Mouse (Mus musculus): ENCODE data around the gene Hmcn2.

Gene Hmcn2

GRCm38 (mm10) chr2:31304801-31305665 lies 9.2 kb upstream of the Hmcn2 start:
- peak; percentile 94 for DNase-seq (ENCODE audit: low read depth, low spot score)

- DNase-seq (ENCODE audit: low read depth, low spot score) = peak; percentile 63
Measured at GRCm38 (mm10) chr2:31305684-31306083, 8.5 kb upstream of the Hmcn2 start.

GRCm38 (mm10) chr2:31308257-31308656 lies 6.0 kb upstream of the Hmcn2 start:
- DNase-seq (ENCODE audit: low read depth, low spot score) = peak; percentile 69

GRCm38 (mm10) chr2:31309549-31309948 lies 4.7 kb upstream of the Hmcn2 start:
- DNase-seq (ENCODE audit: low read depth, low spot score) = peak; percentile 28

- no peak for DNase-seq (ENCODE audit: low read depth, low spot score)
Measured at GRCm38 (mm10) chr2:31318162-31318561, 3.9 kb downstream of the Hmcn2 start.

- DNase-seq (ENCODE audit: low read depth, low spot score) = no peak
Measured at GRCm38 (mm10) chr2:31319200-31319599, 5.0 kb downstream of the Hmcn2 start.

- no peak for DNase-seq (ENCODE audit: low read depth, low spot score)
Measured at GRCm38 (mm10) chr2:31327186-31327585, 13.0 kb downstream of the Hmcn2 start.

- DNase-seq (ENCODE audit: low read depth, low spot score) = no peak
Measured at GRCm38 (mm10) chr2:31337706-31338330, 23.6 kb downstream of the Hmcn2 start.

- DNase-seq (ENCODE audit: low read depth, low spot score) = no peak
Measured at GRCm38 (mm10) chr2:31339826-31340225, 25.6 kb downstream of the Hmcn2 start.

- no peak for DNase-seq (ENCODE audit: low read depth, low spot score)
Measured at GRCm38 (mm10) chr2:31341726-31342535, 27.7 kb downstream of the Hmcn2 start.

GRCm38 (mm10) chr2:31346096-31346495 lies 31.9 kb downstream of the Hmcn2 start:
- peak; percentile 83 for DNase-seq (ENCODE audit: low read depth, low spot score)

- DNase-seq (ENCODE audit: low read depth, low spot score) = no peak
Measured at GRCm38 (mm10) chr2:31348373-31348772, 34.2 kb downstream of the Hmcn2 start.

GRCm38 (mm10) chr2:31348850-31349249 lies 34.6 kb downstream of the Hmcn2 start:
- no peak for DNase-seq (ENCODE audit: low read depth, low spot score)

- no peak for DNase-seq (ENCODE audit: low read depth, low spot score)
Measured at GRCm38 (mm10) chr2:31356771-31357170, 42.6 kb downstream of the Hmcn2 start.

GRCm38 (mm10) chr2:31359316-31359715 lies 45.1 kb downstream of the Hmcn2 start:
- DNase-seq (ENCODE audit: low read depth, low spot score) = no peak

GRCm38 (mm10) chr2:31367186-31367585 lies 53.0 kb downstream of the Hmcn2 start:
- no peak for DNase-seq (ENCODE audit: low read depth, low spot score)

- DNase-seq (ENCODE audit: low read depth, low spot score) = no peak
Measured at GRCm38 (mm10) chr2:31371396-31371795, 57.2 kb downstream of the Hmcn2 start.

GRCm38 (mm10) chr2:31372186-31372585 lies 58.0 kb downstream of the Hmcn2 start:
- DNase-seq (ENCODE audit: low read depth, low spot score) = peak; percentile 52

GRCm38 (mm10) chr2:31374415-31374814 lies 60.2 kb downstream of the Hmcn2 start:
- no peak for DNase-seq (ENCODE audit: low read depth, low spot score)

GRCm38 (mm10) chr2:31376057-31376456 lies 61.8 kb downstream of the Hmcn2 start:
- no peak for DNase-seq (ENCODE audit: low read depth, low spot score)

GRCm38 (mm10) chr2:31377481-31377880 lies 63.3 kb downstream of the Hmcn2 start:
- DNase-seq (ENCODE audit: low read depth, low spot score) = no peak

- DNase-seq (ENCODE audit: low read depth, low spot score) = peak; percentile 79
Measured at GRCm38 (mm10) chr2:31381292-31381846, 67.2 kb downstream of the Hmcn2 start.
